Mouse (Mus musculus): Measurements from ENCODE around the gene Polr2e.

GRCm38 (mm10) chr10:80070837-80071515 lies 31.4 kb upstream of the Polr2e start:
- TF ChIP-seq CTCF (IDR thresholded peaks at IDR 0.05; ENCODE audit: borderline replicate concordance, extremely low read depth, insufficient read depth, insufficient read length) (no peak), POLR2A (IDR thresholded peaks at IDR 0.05; ENCODE audit: borderline replicate concordance, extremely low read depth, insufficient read depth, insufficient read length, poor library complexity, severe bottlenecking) (no peak)
